Mouse (Mus musculus) neural tube, embryonic 11.5 days (tissue): ENCODE data around the gene Numbl. TPM values are rescaled to one million over a fixed set of nuclear protein-coding genes. Genes with fewer than 3 reads are reported as not detected.

Experiments
- ATAC-seq: fragments of 200-750 bp; cut with Nextera tagmentation; 2 replicates; pipeline ENCODE4 v1.8.0; 2017; ENCODE audit warnings: moderate number of reproducible peaks, mild to moderate bottlenecking, moderate TSS enrichment, moderate library complexity; ENCODE audit not compliant: insufficient read depth, low FRiP score, low TSS enrichment
- DNase-seq: peaks from one replicate; pipeline ENCODE4 v3.0.0-alpha.2; 2015; ENCODE audit warnings: low spot score
- H3K27ac ChIP-seq: fragments of 300-500 bp; sonication (generic); 2 replicates; pipeline ENCODE4 v1.5.1; 2014; ENCODE audit warnings: low read depth, mild to moderate bottlenecking, low read length
- H3K27me3 ChIP-seq: fragments of 300-500 bp; sonication (generic); 2 replicates; pipeline ENCODE4 v1.6.1; 2014; ENCODE audit warnings: mild to moderate bottlenecking, low read length, mixed read lengths; ENCODE audit not compliant: control insufficient read depth, insufficient read depth
- H3K36me3 ChIP-seq: fragments of 300-500 bp; sonication (generic); 2 replicates; pipeline ENCODE4 v1.6.1; 2014; ENCODE audit warnings: mild to moderate bottlenecking, low read length, moderate library complexity, mixed read lengths; ENCODE audit not compliant: control insufficient read depth, insufficient read depth
- H3K4me1 ChIP-seq: fragments of 300-500 bp; sonication (generic); 2 replicates; pipeline ENCODE4 v1.6.1; 2014; ENCODE audit warnings: low read length, mixed read lengths; ENCODE audit not compliant: control insufficient read depth, insufficient read depth
- H3K4me2 ChIP-seq: fragments of 300-500 bp; sonication (generic); 2 replicates; pipeline ENCODE4 v1.6.1; 2014; ENCODE audit warnings: low read depth, mild to moderate bottlenecking, moderate library complexity
- H3K4me3 ChIP-seq: fragments of 300-500 bp; sonication (generic); 2 replicates; pipeline ENCODE4 v1.5.1; 2014; ENCODE audit warnings: low read depth, low read length
- H3K9ac ChIP-seq: fragments of 300-500 bp; sonication (generic); 2 replicates; pipeline ENCODE4 v1.6.1; 2014; ENCODE audit warnings: mild to moderate bottlenecking, low read length
- H3K9me3 ChIP-seq: fragments of 300-500 bp; sonication (generic); 2 replicates; pipeline ENCODE4 v1.6.1; 2016; ENCODE audit warnings: low read length; ENCODE audit not compliant: control insufficient read depth
- WGBS: fragments of 180-500 bp; shearing (Covaris S2); extraction: QIAGEN DNeasy Blood & Tissue Kit; methylation state at CpG from one replicate; pipeline ENCODE4 v1.1.7; 2014; 5-methylcytosine and 5-hydroxymethylcytosine counted together
- polyA plus RNA-seq: library from polyadenylated mRNA; unstranded; fragments of >200 nt; fragmentation: Nextera tagmentation; extraction: Ambion mirVana; gene quantifications from 2 replicates; pipeline ENCODE4 v1.2.1, GENCODE M21; 2014

The Numbl gene
- polyA plus RNA-seq, 1 experiment from 2014 or later, result 21.7 TPM

GRCm38 (mm10) chr7:27273739-27274351 lies 15.6 kb downstream of the Numbl start:
- Histone ChIP-seq H3K27ac (no peak overlapping the region), H3K4me1 (no peaks in the 10 kb centered on the region), H3K36me3 (peaks cover 31% of the 10 kb centered on the region), H3K9ac (no peak overlapping the region), H3K4me2 (no peak overlapping the region), H3K9me3 (no peaks in the 10 kb centered on the region; the same call in 1 of the 2 replicates), H3K27me3 (no peaks in the 10 kb centered on the region), H3K4me3 (no peak overlapping the region)
- 49% methylated on average over 31 of the region's 32 CpGs for WGBS
- DNase-seq (peak; percentile 64), ATAC-seq (no peak)

- no peaks in the 10 kb centered on the region for H3K4me1 ChIP-seq
- 93% methylated on average over 4 of the region's 4 CpGs for WGBS
- H3K27me3 ChIP-seq, result no peaks in the 10 kb centered on the region
- no peak overlapping the region for H3K4me3 ChIP-seq
- no peak overlapping the region for H3K27ac ChIP-seq
- H3K36me3 ChIP-seq, result peaks cover 21% of the 10 kb centered on the region
- DNase-seq, result no peak
- ATAC-seq, result no peak
- no peak overlapping the region for H3K4me2 ChIP-seq
- no peak overlapping the region for H3K9ac ChIP-seq
- no peaks in the 10 kb centered on the region; the same call in 1 of the 2 replicates for H3K9me3 ChIP-seq
Observed at GRCm38 (mm10) chr7:27274916-27275315, 16.7 kb downstream of the Numbl start.

- 66% methylated on average over 7 of the region's 7 CpGs for WGBS
- H3K36me3 ChIP-seq, result peaks cover 19% of the 10 kb centered on the region
Observed at GRCm38 (mm10) chr7:27276021-27276420, 17.8 kb downstream of the Numbl start.

GRCm38 (mm10) chr7:27277191-27277590 lies 19.0 kb downstream of the Numbl start:
- Histone ChIP-seq H3K27ac (no peak overlapping the region), H3K4me3 (no peak overlapping the region), H3K4me1 (no peaks in the 10 kb centered on the region), H3K36me3 (peaks cover 15% of the 10 kb centered on the region), H3K4me2 (no peak overlapping the region), H3K27me3 (no peaks in the 10 kb centered on the region), H3K9me3 (no peaks in the 10 kb centered on the region; the same call in 1 of the 2 replicates), H3K9ac (no peak overlapping the region)
- ATAC-seq (no peak), DNase-seq (no peak)
- 88% methylated on average over 3 of the region's 3 CpGs for WGBS

More at GRCm38 (mm10) chr7:27276021-27276420, 17.8 kb downstream of the Numbl start:
- no peaks in the 10 kb centered on the region for H3K4me1 ChIP-seq
- H3K27ac ChIP-seq, result no peak overlapping the region
- H3K9ac ChIP-seq, result no peak overlapping the region
- H3K27me3 ChIP-seq, result no peaks in the 10 kb centered on the region
- no peaks in the 10 kb centered on the region; the same call in 1 of the 2 replicates for H3K9me3 ChIP-seq
- no peak overlapping the region for H3K4me2 ChIP-seq
- DNase-seq (no peak), ATAC-seq (no peak)
- H3K4me3 ChIP-seq, result no peak overlapping the region

GRCm38 (mm10) chr7:27281717-27282116 lies 23.5 kb downstream of the Numbl start:
- ATAC-seq (no peak), DNase-seq (no peak)
- H3K9ac ChIP-seq, result no peak overlapping the region
- no peaks in the 10 kb centered on the region for H3K9me3 ChIP-seq
- H3K27ac ChIP-seq, result no peak overlapping the region
- no peaks in the 10 kb centered on the region for H3K27me3 ChIP-seq
- 66% methylated on average over 13 of the region's 13 CpGs for WGBS
- H3K4me2 ChIP-seq, result no peak overlapping the region
- H3K4me1 ChIP-seq, result no peaks in the 10 kb centered on the region
- H3K4me3 ChIP-seq, result no peak overlapping the region
- H3K36me3 ChIP-seq, result peaks cover 9% of the 10 kb centered on the region

GRCm38 (mm10) chr7:27282225-27282624 lies 24.0 kb downstream of the Numbl start:
- Histone ChIP-seq H3K4me2 (no peak overlapping the region), H3K9me3 (no peaks in the 10 kb centered on the region), H3K9ac (no peak overlapping the region), H3K27me3 (no peaks in the 10 kb centered on the region), H3K4me1 (no peaks in the 10 kb centered on the region), H3K4me3 (no peak overlapping the region), H3K36me3 (peaks cover 9% of the 10 kb centered on the region), H3K27ac (no peak overlapping the region)
- DNase-seq (no peak), ATAC-seq (no peak)
- WGBS, result 54% methylated on average over 4 of the region's 4 CpGs

- H3K36me3 ChIP-seq, result peaks cover 4% of the 10 kb centered on the region
- H3K27ac ChIP-seq, result no peak overlapping the region
- 2% methylated on average over 28 of the region's 28 CpGs for WGBS
- no peak overlapping the region for H3K9ac ChIP-seq
- DNase-seq (peak; percentile 48), ATAC-seq (peak; percentile 53; the same call in 1 of the 2 replicates)
- H3K4me1 ChIP-seq, result no peaks in the 10 kb centered on the region
- H3K4me2 ChIP-seq, result peak overlapping the region; percentile 30
- H3K4me3 ChIP-seq, result no peak overlapping the region
- H3K9me3 ChIP-seq, result no peaks in the 10 kb centered on the region
- no peaks in the 10 kb centered on the region for H3K27me3 ChIP-seq
Observed at GRCm38 (mm10) chr7:27284865-27285697, 26.8 kb downstream of the Numbl start.

GRCm38 (mm10) chr7:27285698-27286066 lies 27.4 kb downstream of the Numbl start:
- Histone ChIP-seq H3K4me1 (no peaks in the 10 kb centered on the region), H3K27me3 (no peaks in the 10 kb centered on the region), H3K27ac (no peak overlapping the region), H3K9ac (no peak overlapping the region), H3K36me3 (peaks cover 4% of the 10 kb centered on the region), H3K4me3 (no peak overlapping the region), H3K4me2 (peak overlapping the region; percentile 30), H3K9me3 (no peaks in the 10 kb centered on the region)
- WGBS, result 5% methylated on average over 8 of the region's 8 CpGs
- DNase-seq (peak; percentile 73), ATAC-seq (peak; percentile 65)

- 88% methylated on average over 7 of the region's 7 CpGs for WGBS
- H3K4me2 ChIP-seq, result no peak overlapping the region
Observed at GRCm38 (mm10) chr7:27288732-27289131, 30.5 kb downstream of the Numbl start.

More at GRCm38 (mm10) chr7:27288732-27289131, 30.5 kb downstream of the Numbl start:
- DNase-seq, result no peak
- Histone ChIP-seq H3K4me1 (no peaks in the 10 kb centered on the region), H3K36me3 (no peaks in the 10 kb centered on the region), H3K27ac (no peak overlapping the region), H3K9ac (no peak overlapping the region), H3K9me3 (no peaks in the 10 kb centered on the region), H3K4me3 (no peak overlapping the region), H3K27me3 (no peaks in the 10 kb centered on the region)
- ATAC-seq, result no peak
